Mouse (Mus musculus) activated CD4-positive, CD25-positive, alpha-beta regulatory T cell, adult 9 weeks (primary cell): ENCODE measurements around the gene Chd3. TPM values are rescaled to one million over a fixed set of nuclear protein-coding genes. Genes with fewer than 3 reads are reported as not detected.

Source experiments
- polyA plus RNA-seq: library from polyadenylated mRNA; unstranded; fragments of 100-300 nt; shearing (Covaris generic); gene quantifications from one replicate; pipeline ENCODE4 v1.2.1, GENCODE M21; 2017

Gene Chd3
- 100 TPM for polyA plus RNA-seq

DNA sequence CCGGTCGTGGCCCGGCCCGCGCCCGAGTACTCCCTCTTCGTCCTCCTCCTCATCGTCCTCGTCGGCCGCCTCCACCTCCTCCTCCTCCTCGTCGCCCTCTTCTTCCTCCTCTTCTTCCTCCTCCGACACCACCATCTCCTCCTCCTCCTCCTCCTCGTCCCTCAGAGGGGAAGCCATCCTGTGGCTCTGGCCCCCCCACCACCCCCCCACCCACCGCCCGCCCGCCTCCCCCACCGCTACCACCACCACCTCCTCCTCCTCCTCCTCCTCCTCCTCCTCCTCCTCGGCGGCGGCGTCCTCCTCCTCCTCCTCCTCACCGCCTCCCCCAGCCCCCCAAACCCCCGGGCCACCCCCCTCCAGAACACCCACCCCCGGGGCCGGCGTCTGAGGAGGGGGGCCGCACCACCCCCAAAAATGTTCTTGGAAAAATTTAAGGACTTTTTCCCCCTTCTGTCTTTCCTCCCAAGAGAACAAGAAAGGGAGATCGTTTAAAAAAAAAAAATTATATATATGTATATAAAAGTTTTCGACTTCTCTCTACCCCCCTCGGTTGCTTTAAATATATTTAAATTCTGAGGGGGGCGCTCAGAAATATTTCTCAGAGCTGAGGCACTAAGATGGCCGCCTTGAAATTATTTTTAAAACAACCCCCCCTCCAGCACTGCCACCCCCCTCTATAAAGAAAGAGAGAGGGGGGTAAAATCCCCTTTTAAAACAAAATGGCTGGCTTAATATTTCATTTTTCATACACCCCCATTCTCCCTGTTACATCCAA is at the start of gene Chd3:
Chd3 (minus strand) TSS at position 192 of the 775 bp plus-strand sequence.

GRCm38 (mm10) chr11:69413221-69414181 is 44.3 kb upstream of the Chd3 start, which contains the start of gene Kdm6b:
TSS of gene Kdm6b (minus strand) at chr11:69413675.

DNA sequence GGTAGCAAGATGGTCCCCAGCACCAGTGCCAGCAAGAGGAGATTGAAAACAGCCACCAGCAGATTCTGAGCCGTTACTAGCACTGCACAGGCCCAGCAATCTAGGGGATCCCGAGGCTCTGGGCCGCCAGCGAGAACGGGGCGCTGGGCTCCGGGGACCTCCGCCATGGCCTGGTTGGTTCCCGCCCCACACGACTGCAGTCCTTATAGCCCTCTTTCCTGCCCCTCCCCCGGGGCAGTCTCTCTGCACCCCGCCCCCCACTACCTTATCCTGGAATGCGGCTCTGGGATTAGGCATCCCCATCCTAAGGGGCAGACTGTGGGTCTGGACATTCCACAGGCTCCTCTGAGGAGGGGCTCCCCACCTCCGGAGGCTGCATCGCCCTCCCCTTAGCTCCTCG is 28.9 kb upstream of the Chd3 start, which contains the start of gene Tmem88:
Tmem88 (minus strand) TSS at position 176 of the 400 bp plus-strand sequence.

GRCm38 (mm10) chr11:69395235-69395633 is 26.0 kb upstream of the Chd3 start, which contains the start of the genes Naa38 and Cyb5d1:
TSS of gene Naa38 (plus strand) at chr11:69395487.
TSS of gene Cyb5d1 (minus strand) at chr11:69395631.

DNA sequence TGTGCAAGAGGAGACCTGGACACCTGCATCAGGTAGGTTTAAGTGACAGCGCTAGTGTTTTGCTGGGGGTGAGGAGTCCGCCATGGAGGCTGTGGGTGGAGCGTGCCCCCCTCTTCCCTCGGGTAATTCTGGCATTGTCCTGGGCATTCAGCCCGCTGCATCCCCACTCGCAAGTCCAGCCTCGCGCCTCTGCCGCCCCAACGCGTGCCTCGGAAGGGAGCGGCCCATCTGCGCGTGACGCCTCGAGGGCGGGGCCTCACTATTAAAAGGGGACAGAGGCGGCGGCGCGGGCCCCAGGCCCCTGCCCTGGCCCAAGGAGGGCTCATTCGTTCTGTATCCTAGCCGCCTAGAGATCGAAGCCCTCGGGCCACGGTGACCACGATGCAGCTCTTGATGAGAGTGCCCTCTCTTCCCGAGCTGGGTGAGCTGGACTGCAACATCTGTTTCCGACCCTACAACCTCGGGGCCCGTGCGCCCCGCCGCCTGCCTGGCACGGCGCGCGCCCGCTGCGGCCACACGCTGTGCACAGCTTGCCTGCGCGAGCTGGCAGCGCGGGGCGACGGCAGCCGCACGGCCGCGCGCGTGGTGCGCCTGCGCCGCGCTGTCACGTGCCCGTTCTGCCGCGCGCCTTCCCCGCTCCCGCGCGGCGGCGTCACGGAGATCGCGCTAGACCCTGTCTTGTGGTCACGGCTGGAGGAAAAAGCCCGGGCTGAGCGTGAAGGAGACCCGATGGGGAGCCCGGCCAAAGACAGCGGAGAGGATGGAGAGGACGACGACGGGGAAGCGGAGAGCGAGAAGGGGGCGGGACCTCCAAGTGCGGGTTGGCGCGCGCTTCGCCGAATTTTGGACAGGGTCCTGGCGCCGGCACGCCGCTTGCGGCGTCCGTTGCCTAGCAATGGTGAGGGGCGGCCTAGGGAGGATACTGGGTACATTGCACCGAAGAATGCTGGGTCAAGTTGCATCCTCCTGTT is 28.8 kb downstream of the Chd3 start, which contains the start of gene Rnf227:
Rnf227 (plus strand) TSS at position 301 of the 971 bp plus-strand sequence.

GRCm38 (mm10) chr11:69325628-69326407 is 43.4 kb downstream of the Chd3 start, which contains the start of gene Kcnab3:
TSS of gene Kcnab3 (plus strand) at chr11:69326258.

GRCm38 (mm10) chr11:69323667-69324111 is 45.5 kb downstream of the Chd3 start, which contains the start of the genes Cntrob and Trappc1:
TSS of gene Cntrob (minus strand) at chr11:69323775.
TSS of gene Trappc1 (plus strand) at chr11:69323980.

Other genes starting within 250 kb of the Chd3 start
- not detected for gene Hes7, start 249.0 kb downstream of the Chd3 start, polyA plus RNA-seq
- gene 9130213A22Rik, start 246.8 kb downstream of the Chd3 start, polyA plus RNA-seq, result not detected
- 0.09 TPM for gene Aloxe3, start 243.5 kb downstream of the Chd3 start, polyA plus RNA-seq
- gene Alox12b, start 212.4 kb downstream of the Chd3 start, polyA plus RNA-seq, result not detected
- 8.6 TPM for gene Alox8, start 171.6 kb downstream of the Chd3 start, polyA plus RNA-seq
- 0.32 TPM for gene Gucy2e, start 132.4 kb downstream of the Chd3 start, polyA plus RNA-seq
- 14.7 TPM for gene Cntrob, start 45.6 kb downstream of the Chd3 start, polyA plus RNA-seq
- gene Trappc1, start 45.4 kb downstream of the Chd3 start, polyA plus RNA-seq, result 100 TPM
- gene Kcnab3, start 43.1 kb downstream of the Chd3 start, polyA plus RNA-seq, result 1.7 TPM
- 3.5 TPM for gene Rnf227, start 28.9 kb downstream of the Chd3 start, polyA plus RNA-seq
- 130 TPM for gene Naa38, start 26.1 kb upstream of the Chd3 start, polyA plus RNA-seq
- 35.8 TPM for gene Cyb5d1, start 26.2 kb upstream of the Chd3 start, polyA plus RNA-seq
- 0.42 TPM for gene Tmem88, start 28.8 kb upstream of the Chd3 start, polyA plus RNA-seq
- gene Kdm6b, start 44.3 kb upstream of the Chd3 start, polyA plus RNA-seq, result 3.9 TPM
- gene Dnah2, start 179.7 kb upstream of the Chd3 start, polyA plus RNA-seq, result not detected
- 0.50 TPM for gene Efnb3, start 190.8 kb upstream of the Chd3 start, polyA plus RNA-seq
- 34.5 TPM for gene Wrap53, start 210.8 kb upstream of the Chd3 start, polyA plus RNA-seq
- 251 TPM for gene Trp53, start 211.0 kb upstream of the Chd3 start, polyA plus RNA-seq
- gene Atp1b2, start 236.5 kb upstream of the Chd3 start, polyA plus RNA-seq, result not detected
- gene Shbg, start 248.5 kb upstream of the Chd3 start, polyA plus RNA-seq, result not detected